Mouse (Mus musculus) small intestine, adult 10 weeks (tissue): Measurements from ENCODE around the gene Rnpc3. TPM values are rescaled to one million over a fixed set of nuclear protein-coding genes. Genes with fewer than 3 reads are reported as not detected.

Experiments
- polyA plus RNA-seq: library from polyadenylated mRNA; stranded (reverse); fragments of 350-450 nt; fragmentation: Illumina TruSeq; extraction: RNeasy Lipid Tissue Mini Kit (QIAGEN cat#74804); gene quantifications from one replicate; pipeline ENCODE4 v1.2.3, GENCODE M21; 2014; ENCODE audit warnings: low replicate concordance

Gene Rnpc3
- polyA plus RNA-seq = 85.9 TPM

GRCm38 (mm10) chr3:113629606-113630359 is at the start of gene Rnpc3:
TSS of gene Rnpc3 (minus strand) at chr3:113630149.

DNA sequence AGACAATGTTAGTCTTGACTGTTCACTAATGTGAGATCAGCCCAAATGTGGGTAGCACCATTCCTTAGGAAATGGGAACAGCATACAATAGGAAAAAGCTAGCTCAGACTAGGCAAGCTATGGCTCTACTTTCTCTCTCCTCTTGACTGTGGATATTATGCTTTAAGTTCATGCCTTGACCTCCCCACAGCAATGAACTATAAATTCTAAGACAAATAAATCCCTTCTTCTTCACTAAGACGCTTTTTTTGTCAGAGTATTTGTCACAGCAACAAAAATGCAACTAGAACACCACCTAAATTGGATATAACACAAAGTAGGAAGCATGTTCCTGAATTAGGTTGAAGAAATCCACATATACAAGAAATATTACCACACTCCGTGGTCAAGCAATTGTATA is 23.4 kb downstream of the Rnpc3 start, which contains the start of gene Amy1:
TSS of gene Amy1 (minus strand) at position 101 of the 400 bp plus-strand sequence.

Other genes starting within 250 kb of the Rnpc3 start
- not detected for gene Amy2a1, start 97.7 kb downstream of the Rnpc3 start, polyA plus RNA-seq
- 15.3 TPM for gene Amy1, start 23.4 kb downstream of the Rnpc3 start, polyA plus RNA-seq